Mouse (Mus musculus) cortical plate, adult 2 months (tissue): Measurements from ENCODE around the gene Oas1d.
"Not testable (repeated sequence)": the region's sequence is repeated elsewhere in the genome, so short reads cannot be mapped to it uniquely, and the experiment has no call there.

Experiments used
- CTCF ChIP-seq: fragments of 200-500 bp; IDR thresholded peaks from 2 replicates; pipeline ENCODE4 v1.5.1; 2011; ENCODE audit warnings: mild to moderate bottlenecking, control low read depth, low read length; ENCODE audit not compliant: insufficient read depth; ENCODE audit errors: extremely low read depth
- POLR2A ChIP-seq: fragments of 200-500 bp; IDR thresholded peaks from 2 replicates; pipeline ENCODE4 v1.6.1; 2011; ENCODE audit warnings: mild to moderate bottlenecking, low read length, control low read depth; ENCODE audit not compliant: insufficient read depth; ENCODE audit errors: extremely low read depth

- TF ChIP-seq CTCF, POLR2A: not testable (repeated sequence)
Measured at GRCm38 (mm10) chr5:120888294-120888815, 26.0 kb upstream of the Oas1d start.
